Mouse (Mus musculus): ENCODE measurements around the gene Clasp1.

- TF ChIP-seq POLR2A (IDR thresholded peaks at IDR 0.05; ENCODE audit: extremely low read depth, insufficient read depth, low read length) = no peak
- TF ChIP-seq CTCF (IDR thresholded peaks at IDR 0.05; ENCODE audit: extremely low read depth, insufficient read depth, low read length) = no peak
These were observed 49.5 kb downstream of the Clasp1 start for GRCm38 (mm10) chr1:118438332-118438731.

Measured in cortical plate, adult 2 months (tissue).